In genomic region chr4:40267681-40268080, GRCm38 (mm10) we compare ENCODE assay signal across 8 mouse cellular contexts. TPM values are rescaled to one million over a fixed set of nuclear protein-coding genes. Genes with fewer than 3 reads are reported as not detected.
DNase-seq lines count a peak whose midpoint lies in the region; ATAC-seq and TF ChIP-seq lines count a peak whose summit lies in the region.

No protein-coding gene starts in this region.

- H3K27me3 ChIP-seq in cerebellum, adult 2 months (ENCODE audit: control insufficient read depth, insufficient read depth, low read length) = no peaks in the 10 kb centered on the region
- H3K27me3 ChIP-seq in forebrain, embryonic 16.5 days (replicated peaks; ENCODE audit: control insufficient read depth, insufficient read depth, low read length) = no peaks in the 10 kb centered on the region
- no peaks in the 10 kb centered on the region for H3K27me3 ChIP-seq in midbrain, embryonic 15.5 days (replicated peaks)

- DNase-seq in cerebellum, adult 2 months = peak in 1 of 2 experiments; percentile 22
- DNase-seq in cerebellum, postnatal 25 days = no peak
- peak; percentile 35 for DNase-seq in ES-CJ7 (ENCODE audit: low read depth, low spot score)
- DNase-seq in large intestine, adult 2 months (ENCODE audit: low read depth, low spot score) = peak; percentile 94
- no peak for DNase-seq in B cell, adult 2 months
- no peak for DNase-seq in c-Kit-positive CD71-positive TER-119-positive erythroid progenitor cells, embryonic 14.5 days (ENCODE audit: low spot score)

- no peak overlapping the region for H3K27ac ChIP-seq in cerebellum, adult 2 months (ENCODE audit: insufficient read depth, low read length)
- peak overlapping the region; percentile 76; the same call in 1 of the 2 replicates for H3K27ac ChIP-seq in forebrain, embryonic 16.5 days (ENCODE audit: low read length)
- H3K27ac ChIP-seq in midbrain, embryonic 15.5 days = peak overlapping the region; percentile 97

- H3K4me3 ChIP-seq in cerebellum, adult 2 months (replicated peaks; ENCODE audit: insufficient read depth, low read depth, low read length) = peak overlapping the region; percentile 95
- H3K4me3 ChIP-seq in forebrain, embryonic 16.5 days (replicated peaks; ENCODE audit: low read length) = peak overlapping the region; percentile 69
- H3K4me3 ChIP-seq in midbrain, embryonic 15.5 days = peak overlapping the region; percentile 88

- WGBS in cerebellum, adult 2 months = 53% methylated on average over 7 of the region's 7 CpGs
- WGBS in forebrain, embryonic 16.5 days = 65% methylated on average over 7 of the region's 7 CpGs
- 16% methylated on average over 7 of the region's 7 CpGs for WGBS in large intestine, adult 2 months
- WGBS in midbrain, embryonic 15.5 days = 68% methylated on average over 7 of the region's 7 CpGs

- no peak for TF ChIP-seq POLR2A in cerebellum, adult 2 months (IDR thresholded peaks at IDR 0.05; ENCODE audit: borderline replicate concordance, insufficient read depth, low read length)

- H3K4me2 ChIP-seq in forebrain, embryonic 16.5 days (ENCODE audit: low read length) = peak overlapping the region; percentile 85
- H3K4me2 ChIP-seq in midbrain, embryonic 15.5 days = peak overlapping the region; percentile 89

- peak overlapping the region; percentile 82 for H3K9ac ChIP-seq in forebrain, embryonic 16.5 days (replicated peaks; ENCODE audit: low read depth, low read length)
- peak overlapping the region; percentile 84 for H3K9ac ChIP-seq in midbrain, embryonic 15.5 days

- no peak for TF ChIP-seq CTCF in cerebellum, adult 2 months (IDR thresholded peaks at IDR 0.05; ENCODE audit: borderline replicate concordance, insufficient read depth, low read depth, low read length)

- H3K36me3 ChIP-seq in forebrain, embryonic 16.5 days (ENCODE audit: control insufficient read depth, insufficient read depth) = peaks cover 4% of the 10 kb centered on the region
- peaks cover 1% of the 10 kb centered on the region for H3K36me3 ChIP-seq in midbrain, embryonic 15.5 days (replicated peaks)

- H3K4me1 ChIP-seq in cerebellum, adult 2 months (ENCODE audit: control insufficient read depth, insufficient read depth, low read length) = no peaks in the 10 kb centered on the region
- H3K4me1 ChIP-seq in forebrain, embryonic 16.5 days (replicated peaks; ENCODE audit: control insufficient read depth, insufficient read depth, low read length) = peaks cover 15% of the 10 kb centered on the region
- H3K4me1 ChIP-seq in midbrain, embryonic 15.5 days = peaks cover 33% of the 10 kb centered on the region

- ATAC-seq in forebrain, embryonic 16.5 days = no peak
- ATAC-seq in midbrain, embryonic 15.5 days (replicated peaks) = no peak

- H3K9me3 ChIP-seq in forebrain, embryonic 16.5 days (ENCODE audit: control insufficient read depth, low read length) = no peaks in the 10 kb centered on the region
- H3K9me3 ChIP-seq in midbrain, embryonic 15.5 days = no peaks in the 10 kb centered on the region

RNA-seq across cellular contexts. Expression of gene Smim27, which starts 1.7 kb away (rescaled TPM):
- polyA plus RNA-seq in cerebellum, adult 2 months (2012; rRNA removed) = 4.6 and 5.7 TPM in 2 replicates
- polyA plus RNA-seq in forebrain, embryonic 16.5 days (2015; fragmentation: Nextera tagmentation; extraction: Ambion mirVana) = 16.7 and 18.3 TPM in 2 replicates
- 9.0 and 10.6 TPM in 2 replicates for polyA plus RNA-seq in large intestine, adult 2 months (2012; rRNA removed)
- polyA plus RNA-seq in midbrain, embryonic 15.5 days (2015; fragmentation: Nextera tagmentation; extraction: Ambion mirVana) = 12.5 and 12.7 TPM in 2 replicates

RNA-seq across cellular contexts. Expression of gene Topors, which starts 2.0 kb away (rescaled TPM):
- polyA plus RNA-seq in cerebellum, adult 2 months (2012; rRNA removed) = 11.3 and 12.3 TPM in 2 replicates
- 38.1 and 43.6 TPM in 2 replicates for polyA plus RNA-seq in forebrain, embryonic 16.5 days (2015; fragmentation: Nextera tagmentation; extraction: Ambion mirVana)
- polyA plus RNA-seq in large intestine, adult 2 months (2012; rRNA removed) = 2.8 and 4.2 TPM in 2 replicates
- polyA plus RNA-seq in midbrain, embryonic 15.5 days (2015; fragmentation: Nextera tagmentation; extraction: Ambion mirVana) = 30.4 and 30.9 TPM in 2 replicates

RNA-seq across cellular contexts. Expression of gene Ndufb6, which starts 11.5 kb away (rescaled TPM):
- 202 and 210 TPM in 2 replicates for polyA plus RNA-seq in cerebellum, adult 2 months (2012; rRNA removed)
- 270 and 276 TPM in 2 replicates for polyA plus RNA-seq in forebrain, embryonic 16.5 days (2015; fragmentation: Nextera tagmentation; extraction: Ambion mirVana)
- polyA plus RNA-seq in large intestine, adult 2 months (2012; rRNA removed) = 94.9 and 97.0 TPM in 2 replicates
- 303 and 312 TPM in 2 replicates for polyA plus RNA-seq in midbrain, embryonic 15.5 days (2015; fragmentation: Nextera tagmentation; extraction: Ambion mirVana)

RNA-seq across cellular contexts. Expression of gene Ddx58, which starts 28.1 kb away (rescaled TPM):
- 3.7 and 4.1 TPM in 2 replicates for polyA plus RNA-seq in cerebellum, adult 2 months (2012; rRNA removed)
- polyA plus RNA-seq in forebrain, embryonic 16.5 days (2015; fragmentation: Nextera tagmentation; extraction: Ambion mirVana) = 2.5 and 4.5 TPM in 2 replicates
- 13.5 and 23.6 TPM in 2 replicates for polyA plus RNA-seq in large intestine, adult 2 months (2012; rRNA removed)
- polyA plus RNA-seq in midbrain, embryonic 15.5 days (2015; fragmentation: Nextera tagmentation; extraction: Ambion mirVana) = 2.6 and 4.2 TPM in 2 replicates

Comparison
In these comparisons a context has a peak if more than half of its experiments do, and no peak if none do; other contexts are left out.
1. DNase-seq: peak in ES-CJ7 (single experiment) and large intestine, adult 2 months (single experiment); none in cerebellum, postnatal 25 days (0 of 2), B cell, adult 2 months (0 of 2) and c-Kit-positive CD71-positive TER-119-positive erythroid progenitor cells, embryonic 14.5 days (single experiment).
2. Peak in every context shown above with its lines, with median percentiles within 50 percentile points of each other: H3K4me3 ChIP-seq.